Mouse (Mus musculus): Measurements from ENCODE around the gene 1700003H04Rik.

Gene 1700003H04Rik

DNA sequence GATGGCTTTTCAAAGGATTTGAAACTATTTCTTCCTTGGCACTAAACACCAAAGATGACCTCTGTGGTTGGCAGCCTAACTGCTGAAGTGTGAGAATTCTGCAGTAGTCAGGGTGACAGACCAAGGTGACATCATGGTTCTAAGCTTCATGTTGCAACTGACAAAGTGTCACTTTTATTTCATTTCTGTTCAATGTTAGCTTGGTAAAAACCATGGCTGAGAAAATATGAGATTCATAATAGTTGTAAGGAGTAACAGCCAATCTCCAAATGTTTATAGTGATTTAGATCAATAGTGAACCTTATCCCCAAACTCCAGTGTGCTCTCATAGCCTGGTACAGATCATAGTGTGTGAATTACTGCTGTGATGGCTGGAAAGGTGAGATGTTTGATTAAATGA, at the start of gene 1700003H04Rik:
TSS of gene 1700003H04Rik (minus strand) at position 101 of the 400 bp plus-strand sequence.
- no peak for DNase-seq

DNA sequence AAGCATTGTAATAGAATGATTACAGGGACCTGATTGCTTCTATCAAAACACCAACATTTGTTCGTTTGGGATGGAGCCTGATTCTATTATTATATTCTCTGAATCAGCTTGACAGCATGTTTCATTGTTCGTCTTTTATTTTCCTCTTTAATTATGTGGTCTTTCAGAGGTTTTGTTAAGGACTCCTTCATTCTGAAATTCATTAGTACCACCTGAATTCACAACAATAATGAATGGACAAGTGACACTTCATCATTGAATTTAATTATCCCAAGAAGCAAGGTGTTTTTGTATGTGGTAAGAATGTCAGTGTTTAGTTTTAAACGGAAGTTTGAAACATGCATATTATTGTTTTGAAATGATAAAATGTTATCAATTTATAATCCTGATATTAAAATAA, 42.1 kb upstream of the 1700003H04Rik start:
- no peak for DNase-seq

DNA sequence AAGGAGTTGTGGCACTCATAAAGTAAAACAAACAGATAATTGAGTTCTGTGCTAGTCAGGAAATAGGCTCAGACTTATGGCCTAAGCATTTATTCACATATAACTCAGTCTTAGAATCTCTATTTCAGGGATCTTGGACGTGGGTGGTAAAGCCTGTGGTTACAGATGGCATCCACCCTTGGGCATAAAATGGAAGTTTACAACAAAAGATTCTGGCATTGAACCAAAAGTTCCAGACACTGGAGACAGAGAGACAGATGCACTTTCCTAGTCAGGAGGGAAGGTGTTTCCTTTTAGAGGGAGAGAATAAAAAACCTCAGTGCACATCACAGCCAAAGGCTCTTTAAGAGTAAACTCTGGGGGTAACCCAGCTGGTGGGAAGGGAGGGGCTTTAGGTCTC, 32.4 kb upstream of the 1700003H04Rik start:
- no peak for DNase-seq

DNA sequence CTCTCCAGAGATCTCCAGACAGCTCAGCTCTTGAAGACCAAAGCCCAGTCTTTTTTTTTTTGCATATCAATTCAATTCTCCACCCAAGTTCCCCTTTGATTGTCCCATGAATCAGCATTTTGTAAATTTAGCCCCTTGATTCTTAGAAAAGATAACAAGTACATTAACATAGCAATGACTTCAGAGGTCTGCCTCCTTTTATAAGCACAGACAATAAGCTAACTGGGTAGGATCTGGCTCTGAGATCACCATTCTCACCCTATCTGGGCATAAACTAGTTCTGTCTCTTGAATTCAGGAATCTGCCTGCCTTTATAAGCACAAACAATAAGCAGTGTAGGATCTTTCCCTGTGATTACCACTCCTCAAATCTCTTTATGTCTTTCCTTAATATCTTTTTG, 29.1 kb upstream of the 1700003H04Rik start:
- no peak for DNase-seq

DNA sequence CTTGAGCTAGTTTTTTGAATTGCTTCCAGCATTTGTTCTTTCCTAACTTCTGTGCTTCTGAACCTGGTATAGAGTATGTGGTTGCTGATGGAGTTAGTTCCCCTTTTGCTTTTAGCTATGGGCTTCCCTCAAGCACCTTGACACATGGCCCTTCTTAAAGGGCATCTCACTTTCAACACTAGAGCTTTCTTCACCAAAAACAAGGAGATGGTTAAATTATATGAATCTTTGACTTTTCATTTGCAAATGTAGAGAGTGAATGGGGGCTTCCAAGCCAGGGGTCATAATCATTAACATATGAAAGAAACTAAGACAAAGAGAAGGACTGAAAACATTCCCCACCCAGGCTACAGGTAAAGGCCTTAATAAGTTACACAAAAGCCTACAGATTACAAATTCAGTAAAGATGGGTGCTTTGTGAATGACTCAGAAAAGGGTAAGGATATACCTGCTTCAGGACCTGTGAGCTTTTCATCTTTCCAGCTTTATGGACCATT, 25.2 kb upstream of the 1700003H04Rik start:
- DNase-seq: no peak

DNA sequence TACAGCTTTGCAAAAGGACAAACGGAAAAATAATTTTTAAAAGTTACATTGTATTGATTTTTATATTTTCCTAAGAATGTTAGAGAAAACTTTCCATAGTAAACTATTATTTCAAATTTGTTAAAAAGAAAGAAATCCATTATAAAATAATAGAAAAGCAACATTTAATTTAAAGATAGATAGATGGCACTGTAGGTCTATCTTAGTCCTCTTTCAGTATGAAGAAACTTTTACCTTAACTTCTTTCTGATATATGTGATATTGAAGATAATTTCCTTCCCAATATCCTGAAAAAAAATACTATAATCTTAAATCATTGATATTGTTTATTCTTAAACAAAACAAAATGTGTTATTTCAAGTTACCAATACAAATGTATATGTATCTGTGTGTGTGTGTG, 24.6 kb upstream of the 1700003H04Rik start:
- DNase-seq: no peak

DNA sequence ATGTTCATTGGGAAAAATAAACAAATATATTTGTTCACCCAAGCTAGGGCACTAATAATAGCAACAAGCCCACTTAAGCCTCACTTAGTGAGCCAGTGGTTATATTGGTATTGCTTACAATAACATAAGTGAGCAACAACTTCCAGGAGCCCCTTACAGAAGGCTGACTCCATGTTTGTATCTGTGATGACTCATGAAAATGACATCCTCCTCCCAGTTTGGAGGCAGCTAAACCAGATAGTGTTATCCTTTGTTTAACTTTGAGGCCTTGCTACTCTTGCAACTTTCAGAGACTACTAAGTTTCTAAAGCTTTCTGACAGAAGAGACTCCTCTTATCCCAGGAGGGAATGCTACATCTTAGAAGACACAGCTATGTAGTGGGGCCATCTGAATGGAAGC, 16.9 kb upstream of the 1700003H04Rik start:
- DNase-seq: no peak

DNA sequence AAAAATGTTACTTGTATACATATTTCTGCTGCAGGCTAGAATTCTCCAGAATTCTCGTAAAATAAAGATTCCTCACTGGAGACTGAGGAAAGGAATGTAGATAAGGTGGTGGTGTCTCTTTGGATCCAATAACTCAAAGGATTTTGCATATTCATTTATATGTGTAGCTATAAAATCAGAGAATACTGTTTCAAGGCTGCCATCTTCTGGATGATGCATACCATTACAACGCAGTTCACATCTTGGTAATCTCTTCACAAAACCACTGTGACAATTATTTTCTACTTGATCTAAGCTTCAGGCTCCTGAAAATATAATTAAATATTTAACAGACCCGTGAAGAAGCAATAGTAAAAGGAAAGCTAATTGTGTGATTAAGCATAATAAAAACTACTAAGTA, 6.6 kb upstream of the 1700003H04Rik start:
- peak; percentile 67 for DNase-seq

DNA sequence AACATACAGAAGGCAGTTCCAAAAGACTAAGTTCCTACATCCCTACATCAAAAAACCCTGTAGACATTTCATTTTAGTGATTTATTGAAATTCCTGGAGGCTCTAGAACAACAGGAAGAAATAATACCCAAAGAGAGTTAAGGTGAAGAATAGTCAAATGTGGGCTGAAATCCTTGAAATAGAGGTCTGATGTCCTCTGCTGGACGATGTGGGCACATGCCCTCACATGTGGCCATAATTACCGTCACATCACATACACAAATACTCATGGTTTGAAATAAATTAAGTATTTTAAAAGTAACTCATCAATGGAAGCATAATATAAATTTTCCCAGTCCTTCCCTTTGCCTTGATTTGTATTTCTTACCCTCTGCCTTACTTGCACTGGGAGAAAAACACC, 4.9 kb upstream of the 1700003H04Rik start:
- DNase-seq: no peak

DNA sequence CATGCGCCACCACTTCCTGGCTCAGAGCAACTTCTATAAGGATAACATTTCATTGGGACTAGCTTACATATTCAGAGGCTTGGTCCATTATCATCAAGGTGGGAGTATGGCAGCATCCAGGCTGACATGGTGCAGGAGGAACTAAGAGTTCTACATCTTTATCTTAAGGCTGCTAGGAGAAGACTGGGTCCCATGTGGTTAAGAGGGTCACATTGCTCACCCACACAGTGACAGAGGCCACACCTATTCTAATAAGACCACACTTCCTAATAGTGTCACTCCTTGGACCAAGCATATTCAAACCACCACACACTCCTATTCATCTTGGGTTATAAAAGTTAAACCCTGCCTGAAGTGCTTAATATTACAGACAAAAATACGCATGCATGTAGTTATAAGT, 23.6 kb downstream of the 1700003H04Rik start:
- DNase-seq: no peak

DNA sequence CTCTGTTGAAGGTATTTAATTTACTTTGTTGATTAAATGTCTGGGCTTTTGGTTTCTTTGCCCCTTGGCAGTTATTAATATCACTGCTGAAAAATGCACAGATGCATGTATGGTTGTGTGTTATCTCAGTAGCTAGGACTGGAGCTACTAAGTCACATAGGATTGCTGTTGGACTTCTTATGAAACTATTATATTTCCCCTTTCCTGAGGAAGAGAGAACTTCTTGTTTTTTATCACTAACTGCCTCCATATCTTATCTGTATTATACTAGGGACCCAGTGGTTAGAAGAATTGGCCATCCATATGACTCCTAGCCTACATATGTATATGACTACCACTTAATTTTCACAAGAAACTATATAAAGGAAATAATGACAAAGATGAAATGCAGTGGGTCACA, 24.9 kb downstream of the 1700003H04Rik start:
- DNase-seq: no peak

DNA sequence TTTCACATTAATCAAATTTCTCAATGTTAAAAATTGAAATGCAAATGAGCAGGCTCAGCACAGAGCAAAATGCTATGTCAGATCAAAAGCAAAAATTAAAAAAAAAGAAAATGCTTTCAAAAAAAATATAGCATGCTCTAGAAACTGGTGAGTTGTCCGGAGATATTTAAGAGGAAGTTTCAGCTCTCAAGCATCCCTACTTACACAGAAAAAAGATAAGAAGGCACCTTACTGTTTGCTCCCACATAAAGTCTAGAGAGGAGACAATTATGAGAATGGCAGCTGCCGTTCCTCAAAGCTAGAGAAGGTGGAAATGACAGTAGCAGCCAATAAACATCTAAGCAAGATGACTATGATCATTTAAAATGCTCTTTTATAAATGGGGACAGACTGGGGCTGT, 25.8 kb downstream of the 1700003H04Rik start:
- no peak for DNase-seq

DNA sequence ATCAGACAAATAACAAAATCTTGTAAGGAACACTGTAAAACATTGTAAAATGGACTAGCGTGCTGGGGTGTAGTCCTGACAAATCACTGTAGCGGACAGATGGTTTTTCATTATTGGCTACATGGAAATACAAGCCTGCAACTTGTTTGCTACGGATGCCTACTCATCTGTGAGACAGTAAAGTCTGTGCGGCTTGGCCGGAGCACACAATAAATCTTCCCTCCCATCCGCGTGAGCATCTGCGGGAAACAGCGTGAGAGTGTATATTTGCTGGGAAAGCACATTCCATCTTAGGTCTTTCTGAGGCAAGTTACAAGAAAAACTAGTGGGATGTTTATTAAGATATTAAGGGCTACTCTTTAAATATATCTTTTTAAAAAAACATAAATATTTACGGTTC, 32.0 kb downstream of the 1700003H04Rik start:
- DNase-seq: peak; percentile 30

DNA sequence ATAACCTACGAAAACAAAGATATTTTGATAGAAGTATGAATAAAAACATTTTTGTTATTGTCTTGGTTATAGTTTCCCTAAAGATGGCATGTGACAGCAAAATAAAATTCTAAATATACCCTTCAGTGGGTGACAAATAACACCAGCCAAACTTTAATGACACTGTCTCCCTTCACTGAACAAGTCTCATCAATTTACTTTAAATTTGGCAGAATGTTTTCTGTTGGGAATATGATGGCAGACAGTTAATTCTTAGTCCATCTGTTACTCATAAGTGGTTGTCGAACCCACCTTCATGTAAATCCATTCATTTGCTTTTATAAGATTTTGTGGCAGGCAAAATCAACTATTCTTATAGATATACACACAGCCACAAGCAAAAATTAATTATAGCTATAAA, 42.6 kb downstream of the 1700003H04Rik start:
- DNase-seq: no peak

DNA sequence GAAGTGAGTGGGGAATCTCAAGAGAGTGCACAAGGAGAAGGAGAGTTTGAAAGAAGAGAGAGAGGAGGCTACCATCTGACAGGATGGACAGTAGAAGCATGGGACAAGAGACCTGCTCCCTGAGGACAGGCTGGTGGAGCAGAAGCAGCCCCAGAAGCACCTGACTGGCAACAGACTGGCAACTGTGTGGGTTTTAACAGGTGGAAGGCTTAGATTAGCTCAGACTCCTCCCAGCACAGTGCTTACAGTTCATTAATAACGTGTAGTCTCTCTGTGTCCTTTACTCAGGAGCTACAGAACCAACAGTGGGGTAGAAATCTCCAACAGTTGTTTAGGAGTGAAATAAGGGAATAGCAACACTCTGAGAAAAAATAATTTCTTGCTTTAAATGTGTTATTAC, 44.3 kb downstream of the 1700003H04Rik start:
- no peak for DNase-seq

DNA sequence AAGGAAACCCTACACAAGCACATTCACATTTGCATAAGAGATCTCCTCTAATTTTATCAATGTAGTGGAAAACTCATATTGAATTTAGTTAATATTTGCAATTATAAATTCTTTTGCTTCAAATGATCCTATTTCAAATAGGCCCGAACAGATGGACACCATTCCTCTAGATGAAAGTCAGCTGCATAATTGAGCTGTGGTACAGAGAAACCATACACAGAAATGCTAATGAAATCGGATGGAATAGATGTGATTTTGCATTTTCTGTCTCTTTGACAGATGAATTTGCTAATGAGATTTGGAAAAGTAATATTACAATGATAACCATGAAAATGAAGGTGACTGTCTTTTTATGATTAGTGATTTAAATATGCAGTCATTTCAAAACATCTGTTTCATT, 62.1 kb downstream of the 1700003H04Rik start:
- DNase-seq: no peak

Data from embryo, embryonic 11 days (tissue).